ENCODE assay signal across 8 mouse cellular contexts in the genomic region with DNA sequence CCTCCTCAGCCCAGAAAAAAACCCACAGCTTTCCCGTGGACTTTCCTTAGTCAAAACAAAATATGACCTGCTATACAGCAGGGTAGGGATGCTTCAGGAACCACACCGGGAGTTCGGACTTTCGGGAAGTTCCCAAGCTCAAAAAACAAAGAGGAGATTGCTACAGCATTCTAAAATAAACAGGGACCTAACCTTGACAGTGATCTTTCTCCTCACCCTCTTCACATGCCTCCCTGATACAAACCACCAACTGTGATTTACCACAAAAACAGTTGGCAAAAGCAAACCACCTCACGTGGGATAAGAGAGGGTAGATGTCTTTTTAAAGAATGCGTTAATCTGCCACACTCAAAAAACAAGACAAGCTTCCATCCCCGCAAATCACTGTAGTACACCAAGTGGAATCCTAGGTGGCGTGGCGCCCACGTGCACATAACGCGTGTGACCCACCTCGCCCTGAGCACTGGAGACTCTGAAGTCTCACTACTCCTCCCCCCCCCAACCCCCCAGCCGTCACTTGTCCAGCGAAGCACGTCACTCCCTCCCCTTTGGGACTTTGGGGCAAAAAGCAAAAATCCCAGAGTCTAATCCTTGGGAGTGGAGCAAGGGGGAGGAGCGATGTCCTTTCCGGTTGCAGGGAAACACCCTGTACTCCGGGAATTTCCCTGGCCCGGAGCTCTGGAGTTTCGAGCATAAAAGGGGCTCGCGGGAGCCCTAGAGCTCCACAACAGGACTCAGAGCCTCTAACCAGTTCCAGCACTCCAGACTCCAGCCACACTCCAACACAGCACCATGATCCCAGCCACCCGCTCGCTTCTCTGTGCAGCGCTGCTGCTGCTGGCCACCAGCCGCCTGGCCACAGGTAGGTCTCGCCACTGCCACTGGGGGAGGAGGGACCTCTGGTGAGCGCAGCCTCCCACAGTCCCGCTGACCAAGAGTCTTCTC. TPM values are rescaled to one million over a fixed set of nuclear protein-coding genes. Genes with fewer than 3 reads are reported as not detected.
DNase-seq lines count a peak whose midpoint lies in the region; ATAC-seq and TF ChIP-seq lines count a peak whose summit lies in the region.

A gene (plus strand): TSS at position 723 of the 945 bp plus-strand sequence.

- WGBS in cerebellum, adult 2 months, result 12% methylated on average over 30 of the region's 30 CpGs
- 5% methylated on average over 29 of the region's 30 CpGs for WGBS in embryonic facial prominence, embryonic 11.5 days
- WGBS in heart, embryonic 12.5 days, result 11% methylated on average over 30 of the region's 30 CpGs
- 4% methylated on average over 30 of the region's 30 CpGs for WGBS in kidney, embryonic 15.5 days

- H3K27me3 ChIP-seq in cerebellum, adult 2 months (ENCODE audit: control insufficient read depth, insufficient read depth, low read length), result no peaks in the 10 kb centered on the region
- H3K27me3 ChIP-seq in embryonic facial prominence, embryonic 11.5 days (ENCODE audit: control insufficient read depth, insufficient read depth, low read length), result no peaks in the 10 kb centered on the region
- H3K27me3 ChIP-seq in heart, embryonic 12.5 days (replicated peaks), result peaks cover 7% of the 10 kb centered on the region; the same call in 1 of the 2 replicates
- peaks cover 3% of the 10 kb centered on the region; the same call in 1 of the 2 replicates for H3K27me3 ChIP-seq in kidney, embryonic 15.5 days

- ATAC-seq in embryonic facial prominence, embryonic 11.5 days (replicated peaks; ENCODE audit: insufficient number of reproducible peaks, low FRiP score, low TSS enrichment, low read depth), result peak; percentile 78
- peak; percentile 65 for ATAC-seq in heart, embryonic 12.5 days (ENCODE audit: insufficient number of reproducible peaks, low FRiP score)
- peak; percentile 92 for ATAC-seq in kidney, embryonic 15.5 days (replicated peaks; ENCODE audit: low FRiP score)

- peak in 1 of 2 experiments; percentile 20 for DNase-seq in cerebellum, adult 2 months
- no peak for DNase-seq in cerebellum, adult 11 months
- peak; percentile 67 for DNase-seq in embryonic facial prominence, embryonic 11.5 days (ENCODE audit: low spot score)
- DNase-seq in lung, postnatal 14 days, result peak; percentile 28
- DNase-seq in retina, postnatal 1 day, result peak; percentile 63
- DNase-seq in frontal cortex, postnatal 25 days (ENCODE audit: low spot score in 2 of 2), result no peak

- no peaks in the 10 kb centered on the region; the same call in 1 of the 2 replicates for H3K4me1 ChIP-seq in cerebellum, adult 2 months (ENCODE audit: control insufficient read depth, insufficient read depth, low read length)
- H3K4me1 ChIP-seq in embryonic facial prominence, embryonic 11.5 days (ENCODE audit: control insufficient read depth, insufficient read depth, low read length), result no peaks in the 10 kb centered on the region
- 0 out of 2 replicates have a peak, but pooled peaks cover 3% of the 10 kb centered on the region for H3K4me1 ChIP-seq in heart, embryonic 12.5 days (replicated peaks)
- peaks cover 11% of the 10 kb centered on the region for H3K4me1 ChIP-seq in kidney, embryonic 15.5 days

- no peak for TF ChIP-seq POLR2A in cerebellum, adult 2 months (IDR thresholded peaks at IDR 0.05; ENCODE audit: borderline replicate concordance, insufficient read depth, low read length)

- H3K36me3 ChIP-seq in embryonic facial prominence, embryonic 11.5 days (replicated peaks; ENCODE audit: control insufficient read depth, insufficient read depth, low read depth, low read length), result no peaks in the 10 kb centered on the region
- no peaks in the 10 kb centered on the region for H3K36me3 ChIP-seq in heart, embryonic 12.5 days
- H3K36me3 ChIP-seq in kidney, embryonic 15.5 days, result no peaks in the 10 kb centered on the region

- no peaks in the 10 kb centered on the region for H3K9me3 ChIP-seq in embryonic facial prominence, embryonic 11.5 days (replicated peaks; ENCODE audit: control insufficient read depth, low read length)
- H3K9me3 ChIP-seq in heart, embryonic 12.5 days (replicated peaks), result no peaks in the 10 kb centered on the region
- H3K9me3 ChIP-seq in kidney, embryonic 15.5 days (replicated peaks), result no peaks in the 10 kb centered on the region

- peak; percentile 40; the same call in 1 of the 2 replicates for TF ChIP-seq CTCF in cerebellum, adult 2 months (IDR thresholded peaks at IDR 0.05; ENCODE audit: borderline replicate concordance, insufficient read depth, low read depth, low read length)

- H3K4me2 ChIP-seq in embryonic facial prominence, embryonic 11.5 days (ENCODE audit: low read depth, low read length), result peak within 1 kb of the TSS; percentile 86
- H3K4me2 ChIP-seq in heart, embryonic 12.5 days, result peak within 1 kb of the TSS; percentile 81
- H3K4me2 ChIP-seq in kidney, embryonic 15.5 days, result peak within 1 kb of the TSS; percentile 89

- no peak within 1 kb of the TSS for H3K27ac ChIP-seq in cerebellum, adult 2 months (ENCODE audit: insufficient read depth, low read length)
- no peak within 1 kb of the TSS for H3K27ac ChIP-seq in embryonic facial prominence, embryonic 11.5 days (replicated peaks; ENCODE audit: low read depth, low read length)
- H3K27ac ChIP-seq in heart, embryonic 12.5 days (ENCODE audit: poor library complexity, severe bottlenecking), result no peak within 1 kb of the TSS
- 0 out of 2 replicates have a peak within 1 kb of the TSS, but pooled peaks have one; percentile 38 for H3K27ac ChIP-seq in kidney, embryonic 15.5 days

- H3K4me3 ChIP-seq in cerebellum, adult 2 months (replicated peaks; ENCODE audit: insufficient read depth, low read depth, low read length), result peak within 1 kb of the TSS; percentile 52
- peak within 1 kb of the TSS; percentile 41 for H3K4me3 ChIP-seq in embryonic facial prominence, embryonic 11.5 days (ENCODE audit: low read depth, low read length)
- H3K4me3 ChIP-seq in heart, embryonic 12.5 days, result peak within 1 kb of the TSS; percentile 48
- H3K4me3 ChIP-seq in kidney, embryonic 15.5 days (replicated peaks), result peak within 1 kb of the TSS; percentile 53

- peak within 1 kb of the TSS; percentile 45 for H3K9ac ChIP-seq in embryonic facial prominence, embryonic 11.5 days (replicated peaks; ENCODE audit: low read length)
- H3K9ac ChIP-seq in heart, embryonic 12.5 days, result peak within 1 kb of the TSS; percentile 38
- H3K9ac ChIP-seq in kidney, embryonic 15.5 days, result peak within 1 kb of the TSS; percentile 59

RNA-seq across cellular contexts. Expression of the gene that starts here (rescaled TPM):
- polyA plus RNA-seq in cerebellum, adult 2 months (2012; rRNA removed), result 0.22 and 0.34 TPM in 2 replicates
- 0.60 and 0.79 TPM in 2 replicates for polyA plus RNA-seq in embryonic facial prominence, embryonic 11.5 days (2014; fragmentation: Nextera tagmentation; extraction: Ambion mirVana)
- 0.15 TPM in 1 of 2 replicates, not detected in the other for polyA plus RNA-seq in heart, embryonic 12.5 days (2016; fragmentation: Nextera tagmentation; extraction: Ambion mirVana)
- polyA plus RNA-seq in kidney, embryonic 15.5 days (2015; fragmentation: Nextera tagmentation; extraction: Ambion mirVana), result 0.65 and 0.77 TPM in 2 replicates

Comparison
In these comparisons a context has a peak if more than half of its experiments do, and no peak if none do; other contexts are left out.
1. Peak in DNase-seq, ATAC-seq, H3K4me3 ChIP-seq, H3K9ac ChIP-seq and H3K4me2 ChIP-seq in embryonic facial prominence, embryonic 11.5 days; RNA of the gene not detected or under 1 TPM.
2. Peak in ATAC-seq, H3K4me3 ChIP-seq, H3K9ac ChIP-seq and H3K4me2 ChIP-seq in heart, embryonic 12.5 days; RNA of the gene not detected or under 1 TPM.
3. Peak in ATAC-seq, H3K4me3 ChIP-seq, H3K27ac ChIP-seq, H3K9ac ChIP-seq and H3K4me2 ChIP-seq in kidney, embryonic 15.5 days; RNA of the gene not detected or under 1 TPM.
4. DNase-seq: peak in lung, postnatal 14 days (single experiment) and retina, postnatal 1 day (single experiment); none in cerebellum, adult 11 months (single experiment) and frontal cortex, postnatal 25 days (0 of 2).
5. Peak in every context shown above with its lines, with median percentiles within 50 percentile points of each other: H3K4me3 ChIP-seq, ATAC-seq, H3K4me2 ChIP-seq and H3K9ac ChIP-seq.